Mouse (Mus musculus) myocyte (in vitro differentiated cells): Measurements from ENCODE around the gene Smtn. TPM values are rescaled to one million over a fixed set of nuclear protein-coding genes. Genes with fewer than 3 reads are reported as not detected.

Experiments used
- H3K27me3 ChIP-seq: one replicate; pipeline ENCODE4 v1.6.1; 2011; ENCODE audit not compliant: control insufficient read depth, insufficient read depth, insufficient read length
- H3K36me3 ChIP-seq: one replicate; pipeline ENCODE4 v1.6.1; 2011; ENCODE audit not compliant: control insufficient read depth, insufficient read depth
- H3K4me2 ChIP-seq: one replicate; pipeline ENCODE4 v1.6.1; 2011; ENCODE audit warnings: low read depth, control low read depth
- H3K4me3 ChIP-seq: one replicate; pipeline ENCODE4 v1.5.1; 2011; ENCODE audit warnings: mild to moderate bottlenecking, control low read depth, moderate library complexity
- H3K79me2 ChIP-seq: one replicate; pipeline ENCODE4 v1.6.1; 2011; ENCODE audit not compliant: control insufficient read depth, insufficient read depth
- H3ac ChIP-seq: one replicate; pipeline ENCODE4 v1.6.1; 2011; ENCODE audit not compliant: control insufficient read depth, insufficient read length
- CEBPB ChIP-seq: IDR thresholded peaks from 2 replicates; pipeline ENCODE4 v1.6.1; 2011; ENCODE audit warnings: mild to moderate bottlenecking, moderate library complexity; ENCODE audit not compliant: poor library complexity, insufficient read depth, severe bottlenecking
- E2F4 ChIP-seq: IDR thresholded peaks from one replicate; pipeline ENCODE4 v1.6.1; 2011; ENCODE audit warnings: mild to moderate bottlenecking, control low read depth, moderate library complexity; ENCODE audit not compliant: insufficient read depth
- MAX ChIP-seq: IDR thresholded peaks from one replicate; pipeline ENCODE4 v1.6.1; 2011; ENCODE audit warnings: low read depth, mild to moderate bottlenecking, control low read depth
- MYOD1 ChIP-seq, 3 experiments: IDR thresholded peaks; one replicate each; pipeline ENCODE4 v1.6.1; 2011; ENCODE audit warnings: control low read depth in 2 of 3, low read depth in 2 of 3, mild to moderate bottlenecking in 2 of 3, moderate library complexity in 1 of 3; ENCODE audit not compliant: insufficient read length in 2 of 3, control insufficient read depth in 1 of 3
- MYOG ChIP-seq, 3 experiments: IDR thresholded peaks; one replicate each; pipeline ENCODE4 v1.6.1; 2011; ENCODE audit warnings: control low read depth in 2 of 3, low read depth in 2 of 3, mild to moderate bottlenecking in 2 of 3; ENCODE audit not compliant: insufficient read length in 2 of 3, control insufficient read depth in 1 of 3, insufficient read depth in 1 of 3
- POLR2A ChIP-seq: IDR thresholded peaks from one replicate; pipeline ENCODE4 v1.6.1; 2011; ENCODE audit warnings: low read depth, mild to moderate bottlenecking, control low read depth, moderate library complexity; ENCODE audit not compliant: insufficient read length
- POLR2AphosphoS2 ChIP-seq: IDR thresholded peaks from one replicate; pipeline ENCODE4 v1.6.1; 2011; ENCODE audit warnings: low read depth, control low read depth; ENCODE audit not compliant: insufficient read length
- REST ChIP-seq: IDR thresholded peaks from one replicate; pipeline ENCODE4 v1.6.1; 2011; ENCODE audit warnings: mild to moderate bottlenecking, control low read depth, moderate library complexity; ENCODE audit not compliant: insufficient read depth, insufficient read length
- SRF ChIP-seq: IDR thresholded peaks from one replicate; pipeline ENCODE4 v1.6.1; 2011; ENCODE audit warnings: low read depth; ENCODE audit not compliant: control insufficient read depth, insufficient read length
- TCF12 ChIP-seq: IDR thresholded peaks from one replicate; pipeline ENCODE4 v1.6.1; 2011; ENCODE audit warnings: mild to moderate bottlenecking, control low read depth; ENCODE audit not compliant: poor library complexity, insufficient read depth, severe bottlenecking
- TCF3 ChIP-seq: IDR thresholded peaks from one replicate; pipeline ENCODE4 v1.6.1; 2011; ENCODE audit warnings: low read depth, control low read depth; ENCODE audit not compliant: insufficient read length
- USF1 ChIP-seq: IDR thresholded peaks from one replicate; pipeline ENCODE4 v1.6.1; 2011; ENCODE audit warnings: low read depth, mild to moderate bottlenecking, control low read depth, moderate library complexity
- polyA plus RNA-seq: library from polyadenylated mRNA; unstranded; fragments of >200 nt; fragmentation: generic; extraction: Trizol; gene quantifications from one replicate; pipeline ENCODE4 v1.2.1, GENCODE M21; 2012; ENCODE audit warnings: missing spikeins

The Smtn gene
- polyA plus RNA-seq, 1 experiment = 141 TPM

DNA sequence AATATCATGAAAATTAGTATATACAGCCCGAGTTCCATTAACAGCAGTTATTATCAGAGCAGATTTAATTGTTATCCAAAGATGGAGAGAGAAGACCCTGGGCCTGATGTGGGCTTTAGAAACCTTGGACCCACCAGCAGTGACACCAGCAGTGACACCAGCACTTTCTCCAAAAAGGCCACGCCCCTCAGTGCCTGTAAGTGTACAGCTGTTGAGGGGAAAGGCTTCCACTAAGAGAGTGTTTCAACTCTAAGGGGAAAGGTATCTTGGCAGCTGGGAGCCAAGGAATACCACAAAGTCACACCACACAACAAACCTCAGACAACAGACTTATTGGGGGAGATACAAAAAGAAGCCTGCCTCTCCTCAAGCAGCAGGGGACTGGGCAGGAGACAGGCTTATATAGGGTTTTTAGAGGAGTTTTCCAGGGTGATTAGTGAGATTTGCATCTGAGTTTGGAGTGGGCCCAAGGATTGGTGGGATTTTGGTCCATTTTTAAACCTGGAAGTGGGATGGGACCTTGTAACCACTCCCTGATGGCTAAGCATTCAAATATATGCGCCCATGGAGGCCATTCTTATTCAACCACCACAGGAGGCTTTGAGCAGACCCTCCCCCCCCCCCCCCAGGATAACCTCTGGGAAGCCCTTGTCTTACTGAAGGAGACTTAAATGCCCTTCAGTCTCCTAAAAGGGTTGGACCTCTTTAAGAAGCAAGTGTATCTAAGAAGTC is 8.3 kb upstream of the Smtn start:
- peak overlapping the region; percentile 51 for H3K4me2 ChIP-seq
- no peaks in the 10 kb centered on the region for H3K36me3 ChIP-seq
- TF ChIP-seq MAX (no peak), MYOD1 (IDR thresholded peaks at IDR 0.05; ENCODE audit: control insufficient read depth in 1 of 3, insufficient read length in 2 of 3, low read depth in 2 of 3) (peak in 1 of 3 experiments; percentile 50), REST (no peak), POLR2AphosphoS2 (no peak), USF1 (no peak), TCF12 (no peak), SRF (no peak), CEBPB (no peak), E2F4 (no peak), MYOG (IDR thresholded peaks at IDR 0.05; ENCODE audit: control insufficient read depth in 1 of 3, insufficient read depth in 1 of 3, insufficient read length in 2 of 3, low read depth in 2 of 3) (peak in 1 of 3 experiments; percentile 52), TCF3 (no peak)
- H3ac ChIP-seq = no peak overlapping the region
- no peaks in the 10 kb centered on the region for H3K27me3 ChIP-seq
- no peaks in the 10 kb centered on the region for H3K79me2 ChIP-seq
- no peak overlapping the region for H3K4me3 ChIP-seq

GRCm38 (mm10) chr11:3547969-3548368 is 7.6 kb upstream of the Smtn start:
- H3K79me2 ChIP-seq = no peaks in the 10 kb centered on the region
- H3K36me3 ChIP-seq = no peaks in the 10 kb centered on the region
- TF ChIP-seq TCF3 (no peak), MYOD1 (IDR thresholded peaks at IDR 0.05; ENCODE audit: control insufficient read depth in 1 of 3, insufficient read length in 2 of 3, low read depth in 2 of 3) (peak in 2 of 3 experiments; percentile 55 to 69), REST (no peak), E2F4 (no peak), SRF (no peak), TCF12 (peak; percentile 23), POLR2AphosphoS2 (no peak), POLR2A (no peak), MAX (no peak), USF1 (no peak), MYOG (IDR thresholded peaks at IDR 0.05; ENCODE audit: control insufficient read depth in 1 of 3, insufficient read depth in 1 of 3, insufficient read length in 2 of 3, low read depth in 2 of 3) (peak in 1 of 3 experiments; percentile 55), CEBPB (no peak)
- H3K27me3 ChIP-seq = no peaks in the 10 kb centered on the region
- no peak overlapping the region for H3ac ChIP-seq
- H3K4me2 ChIP-seq = peak overlapping the region; percentile 51
- H3K4me3 ChIP-seq = no peak overlapping the region

- no peak overlapping the region for H3ac ChIP-seq
- H3K27me3 ChIP-seq = no peaks in the 10 kb centered on the region
- H3K36me3 ChIP-seq = no peaks in the 10 kb centered on the region
- no peak overlapping the region for H3K4me3 ChIP-seq
- H3K79me2 ChIP-seq = no peaks in the 10 kb centered on the region
- no peak for TF ChIP-seq MAX
- TF ChIP-seq TCF3 = no peak
- TF ChIP-seq REST = no peak
- H3K4me2 ChIP-seq = no peak overlapping the region
Observed at GRCm38 (mm10) chr11:3547047-3547446, 6.6 kb upstream of the Smtn start.

- H3K4me2 ChIP-seq = no peak overlapping the region
- no peak overlapping the region for H3ac ChIP-seq
- no peak for TF ChIP-seq TCF3
- TF ChIP-seq CEBPB = no peak
- TF ChIP-seq MYOD1 (IDR thresholded peaks at IDR 0.05; ENCODE audit: control insufficient read depth in 1 of 3, insufficient read length in 2 of 3, low read depth in 2 of 3) = no peak
- TF ChIP-seq MYOG (IDR thresholded peaks at IDR 0.05; ENCODE audit: control insufficient read depth in 1 of 3, insufficient read depth in 1 of 3, insufficient read length in 2 of 3, low read depth in 2 of 3) = no peak
- no peak for TF ChIP-seq E2F4
- no peak for TF ChIP-seq POLR2AphosphoS2
- TF ChIP-seq TCF12 = no peak
- no peak for TF ChIP-seq USF1
- no peak for TF ChIP-seq POLR2A
- TF ChIP-seq MAX = no peak
- no peak for TF ChIP-seq SRF
- no peak for TF ChIP-seq REST
- no peaks in the 10 kb centered on the region for H3K36me3 ChIP-seq
- H3K27me3 ChIP-seq = no peaks in the 10 kb centered on the region
- H3K79me2 ChIP-seq = no peaks in the 10 kb centered on the region
- no peak overlapping the region for H3K4me3 ChIP-seq
Observed at GRCm38 (mm10) chr11:3546242-3546562, 5.8 kb upstream of the Smtn start.
